Mouse (Mus musculus) heart, embryonic 16.5 days (tissue): ENCODE results near the gene Klk1b26. TPM values are rescaled to one million over a fixed set of nuclear protein-coding genes. Genes with fewer than 3 reads are reported as not detected.
"Not testable (repeated sequence)": the region's sequence is repeated elsewhere in the genome, so short reads cannot be mapped to it uniquely, and the experiment has no call there.

ENCODE experiments used
- ATAC-seq: fragments of 200-750 bp; cut with Nextera tagmentation; replicated peaks from 2 replicates; pipeline ENCODE4 v1.8.0; 2017; ENCODE audit warnings: moderate number of reproducible peaks; ENCODE audit not compliant: insufficient read depth, low FRiP score; ENCODE audit errors: extremely low read depth
- H3K27ac ChIP-seq: fragments of 300-500 bp; sonication (generic); 2 replicates; pipeline ENCODE4 v1.5.1; 2014; ENCODE audit warnings: mild to moderate bottlenecking, low read length, control low read depth, moderate library complexity
- H3K27me3 ChIP-seq: fragments of 300-500 bp; sonication (generic); 2 replicates; pipeline ENCODE4 v1.6.1; 2014; ENCODE audit warnings: low read length, mixed read lengths; ENCODE audit not compliant: control insufficient read depth, insufficient read depth
- H3K36me3 ChIP-seq: fragments of 300-500 bp; sonication (generic); 2 replicates; pipeline ENCODE4 v1.6.1; 2014; ENCODE audit not compliant: control insufficient read depth, insufficient read depth
- H3K4me1 ChIP-seq: fragments of 300-500 bp; sonication (generic); 2 replicates; pipeline ENCODE4 v1.6.1; 2014; ENCODE audit warnings: low read length, mixed read lengths; ENCODE audit not compliant: control insufficient read depth, insufficient read depth
- H3K4me2 ChIP-seq: fragments of 300-500 bp; sonication (generic); 2 replicates; pipeline ENCODE4 v1.6.1; 2014; ENCODE audit warnings: low read depth, mild to moderate bottlenecking, control low read depth, low read length
- H3K4me3 ChIP-seq: fragments of 300-500 bp; sonication (generic); 2 replicates; pipeline ENCODE4 v1.5.1; 2014; ENCODE audit warnings: mild to moderate bottlenecking, control low read depth, low read length
- H3K9ac ChIP-seq: fragments of 300-500 bp; sonication (generic); 2 replicates; pipeline ENCODE4 v1.6.1; 2014; ENCODE audit warnings: low read length, control low read depth
- H3K9me3 ChIP-seq: fragments of 300-500 bp; sonication (generic); replicated peaks from 2 replicates; pipeline ENCODE4 v1.6.1; 2016; ENCODE audit warnings: low read length; ENCODE audit not compliant: control insufficient read depth
- WGBS: fragments of 180-500 bp; shearing (Covaris S2); extraction: QIAGEN DNeasy Blood & Tissue Kit; methylation state at CpG from one replicate; pipeline ENCODE4 v1.1.7; 2014; 5-methylcytosine and 5-hydroxymethylcytosine counted together
- polyA plus RNA-seq: library from polyadenylated mRNA; unstranded; fragments of >200 nt; fragmentation: Nextera tagmentation; extraction: Ambion mirVana; gene quantifications from 2 replicates; pipeline ENCODE4 v1.2.1, GENCODE M21; 2015

Klk1b26 gene
- 0.13 TPM in 1 of 2 replicates, not detected in the other for polyA plus RNA-seq

- not testable (repeated sequence) for H3K9me3 ChIP-seq, H3K4me3 ChIP-seq, H3K4me1 ChIP-seq, H3K27ac ChIP-seq, H3K4me2 ChIP-seq, ATAC-seq, H3K9ac ChIP-seq, H3K36me3 ChIP-seq, H3K27me3 ChIP-seq
These were observed at the start of gene Klk1b26 for GRCm38 (mm10) chr7:44011868-44012267. Gene Klk1b26, plus strand, starts transcription at chr7:44012168.

GRCm38 (mm10) chr7:43966451-43966850, 45.5 kb upstream of the Klk1b26 start, which contains the start of gene Klk1b1:
Gene Klk1b1, plus strand, starts transcription at chr7:43966751.
- Histone ChIP-seq H3K36me3 (no peaks in the 10 kb centered on the region), H3K9ac (no peak within 1 kb of the TSS), H3K4me2 (no peak within 1 kb of the TSS), H3K27me3 (no peaks in the 10 kb centered on the region), H3K27ac (no peak within 1 kb of the TSS), H3K4me1 (no peaks in the 10 kb centered on the region), H3K9me3 (no peaks in the 10 kb centered on the region), H3K4me3 (no peak within 1 kb of the TSS)
- WGBS = 58% methylated on average over 3 of the region's 3 CpGs
- no peak for ATAC-seq

GRCm38 (mm10) chr7:43967058-43967457, 44.9 kb upstream of the Klk1b26 start:
- Histone ChIP-seq H3K36me3 (no peaks in the 10 kb centered on the region), H3K4me1 (no peaks in the 10 kb centered on the region), H3K9me3 (no peaks in the 10 kb centered on the region), H3K4me3 (no peak overlapping the region), H3K4me2 (no peak overlapping the region), H3K27ac (no peak overlapping the region), H3K27me3 (no peaks in the 10 kb centered on the region), H3K9ac (no peak overlapping the region)
- 65% methylated on average over 3 of the region's 3 CpGs for WGBS
- no peak for ATAC-seq

GRCm38 (mm10) chr7:43967612-43968011, 44.4 kb upstream of the Klk1b26 start:
- Histone ChIP-seq H3K36me3 (no peaks in the 10 kb centered on the region), H3K27me3 (no peaks in the 10 kb centered on the region), H3K9me3 (no peaks in the 10 kb centered on the region), H3K4me1 (no peaks in the 10 kb centered on the region), H3K4me2 (no peak overlapping the region), H3K4me3 (no peak overlapping the region), H3K27ac (no peak overlapping the region), H3K9ac (no peak overlapping the region)
- no peak for ATAC-seq
- 74% methylated on average over 2 of the region's 2 CpGs for WGBS

- H3K27ac ChIP-seq, H3K36me3 ChIP-seq, H3K27me3 ChIP-seq, H3K4me3 ChIP-seq, H3K9me3 ChIP-seq, ATAC-seq, H3K4me2 ChIP-seq, H3K4me1 ChIP-seq, H3K9ac ChIP-seq: not testable (repeated sequence)
- WGBS = 77% methylated on average over 1 of the region's 1 CpGs
These were observed 36.2 kb upstream of the Klk1b26 start, which contains the start of gene Klk1b9 for GRCm38 (mm10) chr7:43975761-43976160. Gene Klk1b9, plus strand, starts transcription at chr7:43976061.

- H3K4me1 ChIP-seq = no peaks in the 10 kb centered on the region
- H3K9ac ChIP-seq = no peak overlapping the region
- H3K4me3 ChIP-seq = no peak overlapping the region
- no peak overlapping the region for H3K27ac ChIP-seq
- no peak overlapping the region for H3K4me2 ChIP-seq
- no peaks in the 10 kb centered on the region for H3K9me3 ChIP-seq
- no peak for ATAC-seq
- H3K36me3 ChIP-seq = no peaks in the 10 kb centered on the region
- no peaks in the 10 kb centered on the region for H3K27me3 ChIP-seq
These were observed 26.3 kb upstream of the Klk1b26 start for GRCm38 (mm10) chr7:43985657-43986056.

- H3K27me3 ChIP-seq, H3K9me3 ChIP-seq, H3K27ac ChIP-seq, H3K9ac ChIP-seq, H3K4me2 ChIP-seq, H3K4me1 ChIP-seq, H3K36me3 ChIP-seq, ATAC-seq, H3K4me3 ChIP-seq: not testable (repeated sequence)
- 75% methylated on average over 1 of the region's 1 CpGs for whole genome bisulfite sequencing
These were observed 17.1 kb upstream of the Klk1b26 start for GRCm38 (mm10) chr7:43994821-43995220.

- H3K36me3 ChIP-seq, H3K9me3 ChIP-seq, H3K27ac ChIP-seq, H3K4me2 ChIP-seq, H3K4me1 ChIP-seq, H3K9ac ChIP-seq, ATAC-seq, H3K27me3 ChIP-seq, H3K4me3 ChIP-seq: not testable (repeated sequence)
- 75% methylated on average over 4 of the region's 4 CpGs for WGBS
These were observed 16.4 kb upstream of the Klk1b26 start, which contains the start of gene Klk1b11 for GRCm38 (mm10) chr7:43995577-43995976. Gene Klk1b11, plus strand, starts transcription at chr7:43995877.

GRCm38 (mm10) chr7:44004847-44005246, 7.1 kb upstream of the Klk1b26 start:
- H3K36me3 ChIP-seq = no peaks in the 10 kb centered on the region
- no peak for ATAC-seq
- no peak overlapping the region for H3K4me3 ChIP-seq

GRCm38 (mm10) chr7:44014666-44015065, 2.7 kb downstream of the Klk1b26 start:
- H3K4me1 ChIP-seq, H3K27me3 ChIP-seq, H3K36me3 ChIP-seq, H3K27ac ChIP-seq, H3K4me3 ChIP-seq, H3K9ac ChIP-seq, H3K9me3 ChIP-seq, H3K4me2 ChIP-seq, ATAC-seq: not testable (repeated sequence)
- 68% methylated on average over 6 of the region's 6 CpGs for WGBS

More at GRCm38 (mm10) chr7:44004847-44005246, 7.1 kb upstream of the Klk1b26 start:
- Histone ChIP-seq H3K27me3 (no peaks in the 10 kb centered on the region), H3K4me1 (no peaks in the 10 kb centered on the region), H3K27ac (no peak overlapping the region), H3K9me3 (no peaks in the 10 kb centered on the region), H3K4me2 (no peak overlapping the region), H3K9ac (no peak overlapping the region)
